Mouse (Mus musculus) lung, postnatal 36 days (tissue): ENCODE data around the gene Cobl.

Experiments used
- DNase-seq: peaks from one replicate; pipeline ENCODE4 v3.0.0; 2022; ENCODE audit warnings: mixed read lengths

Cobl gene

GRCm38 (mm10) chr11:12304879-12305278 is 159.9 kb downstream of the Cobl start:
- DNase-seq, result no peak

GRCm38 (mm10) chr11:12299701-12300446 is 164.9 kb downstream of the Cobl start:
- DNase-seq, result no peak

GRCm38 (mm10) chr11:12291654-12291935 is 173.2 kb downstream of the Cobl start:
- DNase-seq, result no peak

GRCm38 (mm10) chr11:12290911-12291653 is 173.7 kb downstream of the Cobl start:
- DNase-seq, result peak; percentile 84

GRCm38 (mm10) chr11:12285319-12286021 is 179.3 kb downstream of the Cobl start:
- no peak for DNase-seq

GRCm38 (mm10) chr11:12280711-12281110 is 184.0 kb downstream of the Cobl start:
- peak; percentile 39 for DNase-seq

GRCm38 (mm10) chr11:12274276-12274675 is 190.5 kb downstream of the Cobl start:
- DNase-seq, result no peak

GRCm38 (mm10) chr11:12273726-12274125 is 191.0 kb downstream of the Cobl start:
- DNase-seq, result no peak

GRCm38 (mm10) chr11:12258411-12258810 is 206.3 kb downstream of the Cobl start:
- no peak for DNase-seq

GRCm38 (mm10) chr11:12257324-12258118 is 207.2 kb downstream of the Cobl start:
- DNase-seq, result no peak

- no peak for DNase-seq
Observed at GRCm38 (mm10) chr11:12245327-12245915, 219.3 kb downstream of the Cobl start.

GRCm38 (mm10) chr11:12236341-12236740 is 228.4 kb downstream of the Cobl start:
- no peak for DNase-seq

GRCm38 (mm10) chr11:12234876-12235275 is 229.9 kb downstream of the Cobl start:
- DNase-seq, result peak; percentile 40

- peak; percentile 12 for DNase-seq
Observed at GRCm38 (mm10) chr11:12234126-12234525, 230.6 kb downstream of the Cobl start.

- DNase-seq, result no peak
Observed at GRCm38 (mm10) chr11:12232743-12233125, 232.0 kb downstream of the Cobl start.

GRCm38 (mm10) chr11:12232041-12232742 is 232.6 kb downstream of the Cobl start:
- DNase-seq, result peak; percentile 91

GRCm38 (mm10) chr11:12231481-12232035 is 233.2 kb downstream of the Cobl start:
- DNase-seq, result peak; percentile 85

GRCm38 (mm10) chr11:12229411-12229810 is 235.3 kb downstream of the Cobl start:
- no peak for DNase-seq

- no peak for DNase-seq
Observed at GRCm38 (mm10) chr11:12227343-12227742, 237.4 kb downstream of the Cobl start.

GRCm38 (mm10) chr11:12219594-12220530 is 244.9 kb downstream of the Cobl start:
- no peak for DNase-seq
